In the genomic region with DNA sequence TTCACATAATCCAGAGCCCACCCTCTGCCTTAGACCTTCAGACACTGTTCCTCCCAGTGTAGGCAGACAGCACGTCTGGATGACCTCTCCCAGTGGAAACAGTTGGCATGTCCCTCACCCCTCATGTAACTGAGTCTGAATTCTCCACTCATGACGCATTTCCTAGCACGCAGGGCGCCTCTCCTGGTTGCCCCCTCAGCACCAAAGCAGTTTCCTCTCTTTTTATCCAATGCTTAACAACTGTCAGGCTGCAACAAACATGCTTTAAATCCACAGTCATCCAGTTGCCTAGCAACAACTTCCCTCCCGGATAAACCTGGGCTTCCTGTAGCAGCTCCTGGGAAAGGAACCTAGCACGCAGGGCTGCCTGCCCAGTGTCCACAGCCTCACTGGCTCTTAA, we compare ENCODE assay signal across 8 mouse cellular contexts. TPM values are rescaled to one million over a fixed set of nuclear protein-coding genes. Genes with fewer than 3 reads are reported as not detected.
A peak's percentile ranks its signal among the peaks of the same experiment; 100 is the strongest.
DNase-seq lines count a peak whose midpoint lies in the region; ATAC-seq lines count a peak whose summit lies in the region.

No protein-coding gene starts in this region.

- DNase-seq in layer of hippocampus, adult 18-20 months (ENCODE audit: low spot score in 2 of 2): peak; percentile 15 to 45
- DNase-seq in layer of hippocampus, postnatal 14 days (ENCODE audit: low spot score in 2 of 2): no peak
- DNase-seq in heart, postnatal 4 days: peak; percentile 58
- DNase-seq in limb, embryonic 10.5 days (ENCODE audit: low spot score): no peak
- no peak for DNase-seq in testis, postnatal 14 days (ENCODE audit: low spot score)
- no peak for DNase-seq in ovary, postnatal 10 days (ENCODE audit: low spot score)

- 0 out of 2 replicates have a peak, but pooled peaks have one; percentile 45 for ATAC-seq in forebrain, embryonic 13.5 days
- peak; percentile 78 for ATAC-seq in midbrain, embryonic 16.5 days

- no peak overlapping the region for H3K9ac ChIP-seq in forebrain, embryonic 13.5 days
- H3K9ac ChIP-seq in midbrain, embryonic 16.5 days (ENCODE audit: low read depth, low read length): no peak overlapping the region

- WGBS in forebrain, embryonic 13.5 days: 18% methylated on average over 6 of the region's 6 CpGs
- 49% methylated on average over 6 of the region's 6 CpGs for WGBS in limb, embryonic 10.5 days
- WGBS in midbrain, embryonic 16.5 days: 11% methylated on average over 6 of the region's 6 CpGs

- no peak overlapping the region for H3K4me3 ChIP-seq in forebrain, embryonic 13.5 days
- no peak overlapping the region for H3K4me3 ChIP-seq in limb, embryonic 10.5 days
- no peak overlapping the region for H3K4me3 ChIP-seq in midbrain, embryonic 16.5 days (ENCODE audit: low read depth, low read length)

- H3K27me3 ChIP-seq in forebrain, embryonic 13.5 days: peaks cover 5% of the 10 kb centered on the region; the same call in 1 of the 2 replicates
- H3K27me3 ChIP-seq in limb, embryonic 10.5 days (ENCODE audit: low read depth, poor library complexity, severe bottlenecking): no peaks in the 10 kb centered on the region
- no peaks in the 10 kb centered on the region for H3K27me3 ChIP-seq in midbrain, embryonic 16.5 days (ENCODE audit: control insufficient read depth, insufficient read depth, low read depth, low read length)

- 0 out of 2 replicates have a peak, but pooled peaks cover 10% of the 10 kb centered on the region for H3K4me1 ChIP-seq in forebrain, embryonic 13.5 days
- peaks cover 36% of the 10 kb centered on the region for H3K4me1 ChIP-seq in limb, embryonic 10.5 days
- H3K4me1 ChIP-seq in midbrain, embryonic 16.5 days (ENCODE audit: control insufficient read depth, insufficient read depth, low read length): peaks cover 6% of the 10 kb centered on the region

- no peak overlapping the region for H3K4me2 ChIP-seq in forebrain, embryonic 13.5 days
- no peak overlapping the region for H3K4me2 ChIP-seq in midbrain, embryonic 16.5 days (ENCODE audit: low read length)

- H3K9me3 ChIP-seq in forebrain, embryonic 13.5 days (replicated peaks): no peaks in the 10 kb centered on the region
- no peaks in the 10 kb centered on the region for H3K9me3 ChIP-seq in limb, embryonic 10.5 days (replicated peaks)
- H3K9me3 ChIP-seq in midbrain, embryonic 16.5 days (replicated peaks; ENCODE audit: control insufficient read depth, low read length, poor library complexity, severe bottlenecking): no peaks in the 10 kb centered on the region

- H3K36me3 ChIP-seq in forebrain, embryonic 13.5 days (ENCODE audit: poor library complexity, severe bottlenecking): no peaks in the 10 kb centered on the region
- no peaks in the 10 kb centered on the region for H3K36me3 ChIP-seq in limb, embryonic 10.5 days
- no peaks in the 10 kb centered on the region for H3K36me3 ChIP-seq in midbrain, embryonic 16.5 days (ENCODE audit: control insufficient read depth, insufficient read depth, low read length)

- no peak overlapping the region for H3K27ac ChIP-seq in forebrain, embryonic 13.5 days
- H3K27ac ChIP-seq in limb, embryonic 10.5 days: peak overlapping the region; percentile 53; the same call in 1 of the 2 replicates
- no peak overlapping the region for H3K27ac ChIP-seq in midbrain, embryonic 16.5 days (ENCODE audit: low read length)

RNA-seq across cellular contexts. Expression of a gene that starts 33.9 kb away (rescaled TPM):
- 1 to 10 TPM; 1.3 to 2.0 TPM for total RNA-seq in layer of hippocampus, adult 18-20 months (2021)
- 1 to 10 TPM; 2.6 to 6.6 TPM for total RNA-seq in layer of hippocampus, postnatal 14 days (2021)
- 0.72 and 0.92 TPM in 2 replicates for polyA plus RNA-seq in forebrain, embryonic 13.5 days (2015; fragmentation: Nextera tagmentation; extraction: Ambion mirVana)
- 1 to 10 TPM; 7.8 to 8.7 TPM for total RNA-seq in heart, postnatal 4 days (2021)
- polyA plus RNA-seq in limb, embryonic 10.5 days (2016; fragmentation: Nextera tagmentation; extraction: Ambion mirVana): 1.7 and 2.3 TPM in 2 replicates
- polyA plus RNA-seq in midbrain, embryonic 16.5 days (2015; fragmentation: Nextera tagmentation; extraction: Ambion mirVana): 0.93 and 1.7 TPM in 2 replicates

Comparison
In these comparisons a context has a peak if more than half of its experiments do, and no peak if none do; other contexts are left out.
1. DNase-seq: peak in layer of hippocampus, adult 18-20 months (2 of 2) and heart, postnatal 4 days (single experiment); none in layer of hippocampus, postnatal 14 days (0 of 2), limb, embryonic 10.5 days (single experiment), testis, postnatal 14 days (single experiment) and ovary, postnatal 10 days (single experiment).